Mouse (Mus musculus) neural tube, embryonic 11.5 days (tissue): ENCODE data around the gene Stat5b. TPM values are rescaled to one million over a fixed set of nuclear protein-coding genes. Genes with fewer than 3 reads are reported as not detected.

ENCODE experiments used
- ATAC-seq: fragments of 200-750 bp; cut with Nextera tagmentation; 2 replicates; pipeline ENCODE4 v1.8.0; 2017; ENCODE audit warnings: moderate number of reproducible peaks, mild to moderate bottlenecking, moderate TSS enrichment, moderate library complexity; ENCODE audit not compliant: insufficient read depth, low FRiP score, low TSS enrichment
- DNase-seq: peaks from one replicate; pipeline ENCODE4 v3.0.0-alpha.2; 2015; ENCODE audit warnings: low spot score
- H3K27ac ChIP-seq: fragments of 300-500 bp; sonication (generic); 2 replicates; pipeline ENCODE4 v1.5.1; 2014; ENCODE audit warnings: low read depth, mild to moderate bottlenecking, low read length
- H3K27me3 ChIP-seq: fragments of 300-500 bp; sonication (generic); 2 replicates; pipeline ENCODE4 v1.6.1; 2014; ENCODE audit warnings: mild to moderate bottlenecking, low read length, mixed read lengths; ENCODE audit not compliant: control insufficient read depth, insufficient read depth
- H3K36me3 ChIP-seq: fragments of 300-500 bp; sonication (generic); 2 replicates; pipeline ENCODE4 v1.6.1; 2014; ENCODE audit warnings: mild to moderate bottlenecking, low read length, moderate library complexity, mixed read lengths; ENCODE audit not compliant: control insufficient read depth, insufficient read depth
- H3K4me1 ChIP-seq: fragments of 300-500 bp; sonication (generic); 2 replicates; pipeline ENCODE4 v1.6.1; 2014; ENCODE audit warnings: low read length, mixed read lengths; ENCODE audit not compliant: control insufficient read depth, insufficient read depth
- H3K4me2 ChIP-seq: fragments of 300-500 bp; sonication (generic); 2 replicates; pipeline ENCODE4 v1.6.1; 2014; ENCODE audit warnings: low read depth, mild to moderate bottlenecking, moderate library complexity
- H3K4me3 ChIP-seq: fragments of 300-500 bp; sonication (generic); 2 replicates; pipeline ENCODE4 v1.5.1; 2014; ENCODE audit warnings: low read depth, low read length
- H3K9ac ChIP-seq: fragments of 300-500 bp; sonication (generic); 2 replicates; pipeline ENCODE4 v1.6.1; 2014; ENCODE audit warnings: mild to moderate bottlenecking, low read length
- H3K9me3 ChIP-seq: fragments of 300-500 bp; sonication (generic); 2 replicates; pipeline ENCODE4 v1.6.1; 2016; ENCODE audit warnings: low read length; ENCODE audit not compliant: control insufficient read depth
- WGBS: fragments of 180-500 bp; shearing (Covaris S2); extraction: QIAGEN DNeasy Blood & Tissue Kit; methylation state at CpG from one replicate; pipeline ENCODE4 v1.1.7; 2014; 5-methylcytosine and 5-hydroxymethylcytosine counted together
- polyA plus RNA-seq: library from polyadenylated mRNA; unstranded; fragments of >200 nt; fragmentation: Nextera tagmentation; extraction: Ambion mirVana; gene quantifications from 2 replicates; pipeline ENCODE4 v1.2.1, GENCODE M21; 2014

The Stat5b gene
- polyA plus RNA-seq, 1 experiment from 2014 or later, result 18.3 TPM

GRCm38 (mm10) chr11:100746546-100746945 is 104.0 kb downstream of the Stat5b start:
- H3K27ac ChIP-seq, result no peak overlapping the region
- no peak overlapping the region for H3K9ac ChIP-seq
- no peak overlapping the region for H3K4me2 ChIP-seq
- no peak for DNase-seq
- no peak for ATAC-seq
- WGBS, result 77% methylated on average over 10 of the region's 10 CpGs
- H3K4me3 ChIP-seq, result no peak overlapping the region
- H3K4me1 ChIP-seq, result no peaks in the 10 kb centered on the region
- no peaks in the 10 kb centered on the region for H3K9me3 ChIP-seq
- no peaks in the 10 kb centered on the region for H3K36me3 ChIP-seq
- no peaks in the 10 kb centered on the region for H3K27me3 ChIP-seq

GRCm38 (mm10) chr11:100745085-100745484 is 105.4 kb downstream of the Stat5b start:
- Histone ChIP-seq H3K4me1 (no peaks in the 10 kb centered on the region), H3K4me3 (no peak overlapping the region), H3K9me3 (no peaks in the 10 kb centered on the region), H3K9ac (no peak overlapping the region), H3K27me3 (no peaks in the 10 kb centered on the region), H3K4me2 (no peak overlapping the region), H3K27ac (no peak overlapping the region), H3K36me3 (no peaks in the 10 kb centered on the region)
- WGBS, result 16% methylated on average over 6 of the region's 6 CpGs
- DNase-seq (peak; percentile 42), ATAC-seq (no peak)

GRCm38 (mm10) chr11:100741348-100741747 is 109.2 kb downstream of the Stat5b start:
- no peak overlapping the region for H3K27ac ChIP-seq
- no peak for ATAC-seq
- no peaks in the 10 kb centered on the region for H3K9me3 ChIP-seq
- H3K4me3 ChIP-seq, result no peak overlapping the region
- H3K9ac ChIP-seq, result no peak overlapping the region
- no peak overlapping the region for H3K4me2 ChIP-seq
- no peaks in the 10 kb centered on the region for H3K36me3 ChIP-seq
- no peaks in the 10 kb centered on the region for H3K27me3 ChIP-seq
- 79% methylated on average over 6 of the region's 6 CpGs for WGBS
- no peak for DNase-seq
- H3K4me1 ChIP-seq, result peaks cover 10% of the 10 kb centered on the region

DNA sequence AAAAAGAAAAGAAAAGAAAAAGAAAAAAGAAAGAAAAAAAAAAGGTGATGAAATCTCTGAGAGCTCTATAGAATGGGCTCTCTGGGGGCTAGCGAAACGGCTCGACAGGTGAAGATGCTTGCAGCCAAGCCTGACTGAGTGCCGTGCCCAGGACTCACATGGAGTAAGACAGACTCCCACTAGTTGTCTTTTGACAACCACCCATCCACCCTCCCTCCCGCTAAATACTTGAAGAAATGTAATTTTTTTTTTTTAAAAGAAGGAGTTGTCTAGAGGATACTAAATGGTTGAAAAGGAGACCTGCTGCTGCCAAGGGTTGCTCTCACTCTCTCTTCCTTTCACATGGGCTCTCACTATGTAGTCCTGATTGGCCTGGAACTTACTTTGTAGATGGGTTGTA is 111.8 kb downstream of the Stat5b start:
- H3K4me2 ChIP-seq, result peak overlapping the region; percentile 45
- H3K27ac ChIP-seq, result no peak overlapping the region
- 21% methylated on average over 5 of the region's 5 CpGs for WGBS
- DNase-seq (no peak), ATAC-seq (no peak; the same call in 1 of the 2 replicates)
- H3K36me3 ChIP-seq, result no peaks in the 10 kb centered on the region
- H3K9ac ChIP-seq, result no peak overlapping the region
- H3K4me1 ChIP-seq, result peaks cover 11% of the 10 kb centered on the region
- no peaks in the 10 kb centered on the region for H3K9me3 ChIP-seq
- H3K27me3 ChIP-seq, result no peaks in the 10 kb centered on the region
- H3K4me3 ChIP-seq, result peak overlapping the region; percentile 96

GRCm38 (mm10) chr11:100738066-100738604 is 112.4 kb downstream of the Stat5b start, which contains the start of gene Rab5c:
Gene Rab5c, minus strand, starts transcription at chr11:100738215.
- peak; percentile 98 for DNase-seq
- under 1% methylated on average over 39 of the region's 39 CpGs for WGBS
- H3K27ac ChIP-seq, result no peak within 1 kb of the TSS
- H3K36me3 ChIP-seq, result no peaks in the 10 kb centered on the region
- H3K4me3 ChIP-seq, result peak within 1 kb of the TSS; percentile 96
- no peaks in the 10 kb centered on the region for H3K27me3 ChIP-seq
- H3K9ac ChIP-seq, result peak within 1 kb of the TSS; percentile 91
- no peaks in the 10 kb centered on the region for H3K9me3 ChIP-seq
- ATAC-seq, result peak; percentile 99
- peaks cover 11% of the 10 kb centered on the region for H3K4me1 ChIP-seq
- peak within 1 kb of the TSS; percentile 83 for H3K4me2 ChIP-seq

DNA sequence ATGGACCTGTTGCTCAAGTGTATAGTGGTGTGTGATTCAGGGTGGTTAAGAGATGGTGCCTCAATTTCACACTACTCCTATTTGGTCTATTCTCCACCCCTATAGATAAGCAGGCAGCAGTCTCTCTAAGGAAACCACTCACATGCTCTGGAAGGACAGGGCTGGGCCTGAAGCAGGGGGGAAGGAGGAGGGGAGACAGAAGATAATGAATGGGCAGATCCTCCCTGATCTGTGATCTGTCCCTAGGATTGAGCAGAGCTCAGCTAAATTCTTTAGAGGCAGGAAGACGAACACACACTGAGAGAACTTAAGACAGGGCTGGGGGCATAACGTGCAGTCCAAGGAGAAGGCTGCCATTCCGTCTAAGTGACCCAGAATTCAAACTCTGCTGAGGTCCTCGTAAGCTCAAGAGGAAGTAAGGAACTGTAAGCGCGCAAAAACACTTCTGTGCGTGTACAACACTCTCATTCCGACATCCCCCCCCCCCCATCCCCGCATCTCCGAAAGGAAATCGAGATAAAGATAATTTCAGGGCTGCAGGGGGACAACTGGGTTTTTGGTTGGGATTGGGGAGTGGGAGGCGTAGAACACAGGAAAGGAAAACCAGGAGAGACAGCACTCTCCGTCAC is 113.3 kb downstream of the Stat5b start:
- no peaks in the 10 kb centered on the region for H3K9me3 ChIP-seq
- H3K4me2 ChIP-seq, result peak overlapping the region; percentile 83
- H3K27me3 ChIP-seq, result no peaks in the 10 kb centered on the region
- H3K4me3 ChIP-seq, result peak overlapping the region; percentile 96
- peaks cover 11% of the 10 kb centered on the region for H3K4me1 ChIP-seq
- no peaks in the 10 kb centered on the region for H3K36me3 ChIP-seq
- DNase-seq (no peak), ATAC-seq (no peak)
- H3K9ac ChIP-seq, result peak overlapping the region; percentile 91
- no peak overlapping the region for H3K27ac ChIP-seq
- WGBS, result 6% methylated on average over 13 of the region's 13 CpGs

DNA sequence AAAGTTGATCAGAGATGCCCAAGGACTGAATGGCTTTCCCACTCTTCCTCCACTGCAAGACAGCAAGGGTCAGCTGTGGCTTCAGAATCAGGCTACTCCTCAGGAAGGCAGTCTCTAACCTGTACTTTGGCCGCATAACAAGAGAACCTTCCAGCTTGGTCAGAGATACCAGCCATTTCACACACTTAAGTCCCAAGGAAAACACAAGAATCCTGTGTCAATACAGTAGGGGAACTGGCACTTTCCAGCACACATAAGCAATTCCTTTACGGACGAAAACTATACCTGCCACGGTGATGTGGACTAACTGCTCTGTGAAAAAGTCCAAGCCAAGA is 113.8 kb downstream of the Stat5b start:
- peak overlapping the region; percentile 83 for H3K4me2 ChIP-seq
- no peak for DNase-seq
- H3K27ac ChIP-seq, result no peak overlapping the region
- H3K9ac ChIP-seq, result no peak overlapping the region; the same call in 1 of the 2 replicates
- no peaks in the 10 kb centered on the region for H3K27me3 ChIP-seq
- WGBS, result 85% methylated on average over 4 of the region's 4 CpGs
- no peak for ATAC-seq
- H3K36me3 ChIP-seq, result no peaks in the 10 kb centered on the region
- H3K4me3 ChIP-seq, result peak overlapping the region; percentile 96; the same call in 1 of the 2 replicates
- H3K4me1 ChIP-seq, result peaks cover 11% of the 10 kb centered on the region
- H3K9me3 ChIP-seq, result no peaks in the 10 kb centered on the region

DNA sequence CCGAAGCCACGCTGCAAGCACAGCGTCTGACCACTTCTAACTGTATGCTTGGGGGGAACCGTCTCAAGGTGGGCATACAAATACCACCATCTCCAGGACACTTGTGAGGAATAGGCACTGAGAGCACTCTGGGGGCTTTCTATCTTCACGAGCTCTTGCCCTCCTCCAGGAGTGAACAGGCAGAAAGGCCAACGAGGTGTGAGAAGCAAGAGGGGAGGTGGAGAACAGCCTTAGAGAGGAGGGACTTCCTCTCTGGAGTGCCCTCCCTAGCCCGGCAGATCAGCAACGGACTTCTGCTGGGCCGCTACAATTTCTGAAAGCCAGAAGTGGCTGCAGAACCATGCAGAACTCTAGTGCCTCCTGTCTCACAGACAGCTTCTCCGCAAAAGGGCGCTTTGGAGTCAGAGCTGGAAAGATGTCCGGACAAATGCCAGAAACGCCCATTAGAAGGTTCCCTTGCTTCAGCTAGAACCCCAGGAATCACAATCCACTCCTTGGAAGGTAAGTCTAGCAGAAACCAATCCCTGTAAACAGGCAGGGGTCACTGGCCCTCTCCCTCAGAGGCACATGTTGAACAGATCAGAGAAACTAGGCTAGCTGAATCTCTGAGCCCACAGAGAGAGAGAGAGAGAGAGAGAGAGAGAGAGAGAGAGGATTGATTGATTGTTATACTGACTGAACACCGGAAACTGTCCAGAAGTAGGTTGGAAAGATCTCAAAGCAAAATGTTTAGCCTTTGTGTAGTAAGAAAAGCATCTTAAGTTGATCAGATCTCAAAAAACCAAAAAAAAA is 114.4 kb downstream of the Stat5b start:
- Histone ChIP-seq H3K36me3 (no peaks in the 10 kb centered on the region), H3K4me2 (peak overlapping the region; percentile 17; the same call in 1 of the 2 replicates), H3K9ac (no peak overlapping the region), H3K9me3 (no peaks in the 10 kb centered on the region), H3K4me3 (no peak overlapping the region), H3K27ac (no peak overlapping the region), H3K4me1 (peaks cover 11% of the 10 kb centered on the region), H3K27me3 (no peaks in the 10 kb centered on the region)
- DNase-seq (no peak), ATAC-seq (no peak)
- WGBS, result 78% methylated on average over 14 of the region's 14 CpGs
